Mouse (Mus musculus) neutrophil, adult 65 days (primary cell): ENCODE results near the gene Krtap1-3. TPM values are rescaled to one million over a fixed set of nuclear protein-coding genes. Genes with fewer than 3 reads are reported as not detected.

Source experiments
- total RNA-seq: library from RNA; stranded (reverse); gene quantifications from 2 replicates; pipeline ENCODE4 v1.2.4, GENCODE M21; 2023

The Krtap1-3 gene
- total RNA-seq: not detected in 2 replicates

DNA sequence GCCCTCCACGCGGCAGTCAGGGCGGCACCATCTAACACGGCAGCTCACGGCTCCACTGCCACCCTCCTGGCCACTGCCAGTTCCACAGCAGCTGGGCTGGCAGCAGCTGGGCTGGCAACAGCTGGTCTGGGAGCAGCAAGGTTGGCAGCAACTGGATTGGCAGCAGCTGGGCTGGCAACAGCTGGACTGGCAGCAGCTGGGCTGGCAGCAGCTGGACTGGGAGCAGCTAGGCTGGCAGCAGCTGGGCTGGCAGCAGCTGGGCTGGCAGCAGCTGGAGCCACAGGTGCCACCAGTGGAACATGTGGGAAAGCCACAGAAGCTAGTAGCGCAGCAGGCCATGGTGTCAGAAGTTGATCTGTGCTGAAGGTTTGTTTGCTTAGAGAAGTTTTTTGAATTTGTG, at the start of gene Krtap1-3:
TSS of gene Krtap1-3 (minus strand) at position 359 of the 400 bp plus-strand sequence.

DNA sequence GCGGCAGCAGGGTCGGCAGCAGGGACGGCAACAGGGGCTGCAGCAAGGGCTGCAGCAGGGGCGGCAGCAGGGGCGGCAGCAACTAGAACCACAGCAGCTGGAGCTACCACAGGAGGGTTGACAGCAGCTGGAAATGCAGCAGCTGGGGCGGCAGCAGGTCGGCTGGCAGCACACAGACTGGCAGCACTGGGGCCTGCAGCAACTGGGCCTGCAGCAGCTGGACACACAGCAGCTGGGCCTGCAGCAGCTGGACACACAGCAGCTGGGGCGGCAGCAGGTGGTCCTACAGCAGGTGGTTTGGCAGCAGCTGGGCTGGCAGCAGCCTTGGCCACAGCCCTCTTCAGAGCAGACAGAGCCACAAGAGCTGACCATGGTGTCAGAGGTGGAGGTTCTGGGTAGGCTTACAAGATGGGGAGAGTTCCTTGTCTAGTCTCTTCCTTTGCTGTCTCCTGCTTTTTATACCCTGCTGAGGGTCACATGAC, 43.6 kb upstream of the Krtap1-3 start, which contains the start of gene Krtap4-2:
TSS of gene Krtap4-2 (minus strand) at position 432 of the 482 bp plus-strand sequence.

DNA sequence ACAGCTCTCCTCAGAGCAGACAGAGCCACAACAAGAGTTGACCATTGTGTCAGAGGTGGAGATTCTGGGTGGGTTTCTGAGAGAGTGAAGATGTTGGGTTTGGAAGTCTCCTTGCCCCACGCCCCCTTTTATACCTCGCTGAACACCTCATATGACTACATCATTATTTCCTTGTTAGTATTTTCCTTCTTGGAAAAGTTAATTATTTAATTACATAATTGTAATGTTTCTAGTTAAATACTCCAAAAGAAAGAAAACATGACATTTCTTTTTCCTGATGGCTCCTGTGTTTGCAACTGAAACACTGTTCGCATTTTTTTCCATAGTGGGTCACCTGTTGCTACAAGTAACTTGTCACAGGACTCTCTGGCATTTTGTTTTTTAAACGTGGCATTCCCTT, 37.0 kb upstream of the Krtap1-3 start, which contains the start of gene Krtap4-1:
TSS of gene Krtap4-1 (minus strand) at position 101 of the 400 bp plus-strand sequence.

DNA sequence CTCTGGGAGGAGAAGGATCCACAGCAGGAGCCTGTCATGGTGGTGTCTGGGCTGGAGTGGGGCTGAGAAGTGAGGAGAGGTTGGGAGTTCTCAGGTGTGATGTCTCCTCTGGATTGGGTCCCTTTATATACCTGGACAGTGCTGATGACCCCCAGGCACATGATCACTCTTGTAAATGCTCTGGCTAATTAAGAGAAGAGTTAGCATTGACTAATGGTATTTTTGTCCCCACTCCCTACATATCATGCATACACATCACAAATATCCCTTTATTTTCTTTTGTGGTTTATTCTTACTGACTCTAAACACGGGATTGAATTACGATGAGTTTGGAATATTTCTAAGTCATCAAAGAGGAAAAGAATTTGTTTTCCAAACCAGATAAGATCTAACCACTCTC, 29.2 kb upstream of the Krtap1-3 start, which contains the start of gene Gm11562:
TSS of gene Gm11562 (minus strand) at position 101 of the 400 bp plus-strand sequence.

DNA sequence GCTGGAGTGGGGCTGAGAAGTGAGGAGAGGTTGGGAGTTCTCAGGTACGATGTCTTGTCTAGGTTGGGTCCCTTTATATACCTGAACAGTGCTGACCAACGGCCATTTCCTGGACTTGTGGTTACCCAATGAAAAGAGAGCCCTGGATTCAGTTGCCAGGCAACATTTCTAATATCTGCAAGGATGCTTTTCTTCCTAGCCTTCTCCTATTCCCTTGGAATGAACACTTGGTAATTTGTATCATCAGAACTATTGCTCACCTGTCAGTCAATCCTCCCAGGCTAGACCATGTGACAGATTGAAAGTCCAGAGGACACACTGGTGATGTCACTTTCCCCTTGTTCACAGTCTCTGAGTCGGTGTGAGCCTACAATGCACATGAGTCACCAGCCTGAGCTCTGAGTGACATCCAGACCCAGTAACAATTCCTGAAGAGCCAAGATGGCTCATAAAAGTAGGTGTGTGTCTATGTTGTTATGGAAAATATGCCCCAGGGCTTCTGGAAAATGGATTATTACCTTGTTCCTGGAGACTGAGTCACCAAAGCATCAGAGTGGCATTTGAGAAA, 23.7 kb upstream of the Krtap1-3 start, which contains the start of gene Krtap2-4:
TSS of gene Krtap2-4 (minus strand) at position 51 of the 568 bp plus-strand sequence.

DNA sequence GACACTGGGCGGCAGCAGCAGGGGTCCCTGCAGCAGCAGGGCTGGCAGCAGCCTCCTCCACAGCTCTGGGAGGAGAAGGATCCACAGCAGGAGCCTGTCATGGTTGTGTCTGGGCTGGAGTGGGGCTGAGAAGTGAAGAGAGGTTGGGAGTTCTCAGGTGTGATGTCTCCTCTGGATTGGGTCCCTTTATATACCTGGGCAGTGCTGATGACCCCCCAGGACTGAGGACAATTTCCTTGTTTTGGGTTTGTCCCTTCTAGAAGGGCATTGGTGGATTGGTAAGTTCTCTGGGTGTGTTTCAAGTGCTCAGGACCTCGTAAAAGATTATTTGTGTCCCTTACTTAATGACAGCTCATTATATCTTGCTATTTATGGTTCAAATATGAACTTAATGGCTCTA, 18.9 kb upstream of the Krtap1-3 start, which contains the start of gene Gm11937:
TSS of gene Gm11937 (minus strand) at position 101 of the 400 bp plus-strand sequence.

DNA sequence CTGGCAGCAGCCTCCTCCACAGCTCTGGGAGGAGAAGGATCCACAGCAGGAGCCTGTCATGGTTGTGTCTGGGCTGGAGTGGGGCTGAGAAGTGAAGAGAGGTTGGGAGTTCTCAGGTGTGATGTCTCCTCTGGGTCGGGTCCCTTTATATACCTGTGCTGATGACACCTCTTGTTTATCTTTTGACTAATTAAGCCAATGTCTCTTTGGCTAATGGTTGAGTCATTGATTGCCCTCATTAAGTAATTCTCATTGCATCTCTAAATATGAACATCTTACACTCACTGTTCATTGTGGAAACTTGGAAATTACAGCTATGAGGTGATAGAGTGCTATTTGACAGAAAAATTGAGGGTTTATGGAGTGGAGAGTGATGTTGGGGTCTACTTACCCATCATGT, 12.1 kb upstream of the Krtap1-3 start, which contains the start of gene Gm11938:
TSS of gene Gm11938 (minus strand) at position 101 of the 400 bp plus-strand sequence.

DNA sequence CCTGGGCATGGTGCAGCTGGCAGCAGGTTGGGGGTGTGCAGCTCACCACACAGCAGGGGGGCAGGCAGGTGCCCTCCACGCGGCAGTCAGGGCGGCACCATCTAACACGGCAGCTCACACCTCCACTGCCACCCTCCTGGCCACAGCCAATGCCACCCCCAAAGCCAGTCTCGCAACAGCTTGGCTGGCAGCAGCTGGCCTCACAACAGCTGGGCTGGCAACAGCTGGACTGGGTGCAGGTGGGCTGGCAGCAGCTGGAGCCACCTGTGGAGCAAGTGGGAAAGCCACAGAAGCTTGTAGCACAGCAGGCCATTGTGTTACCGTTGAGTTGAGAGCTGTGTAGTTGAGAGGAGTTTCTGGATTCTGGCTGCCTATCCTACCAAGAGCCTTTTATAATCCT, 6.6 kb upstream of the Krtap1-3 start, which contains the start of gene Krtap9-3:
TSS of gene Krtap9-3 (minus strand) at position 364 of the 400 bp plus-strand sequence.

DNA sequence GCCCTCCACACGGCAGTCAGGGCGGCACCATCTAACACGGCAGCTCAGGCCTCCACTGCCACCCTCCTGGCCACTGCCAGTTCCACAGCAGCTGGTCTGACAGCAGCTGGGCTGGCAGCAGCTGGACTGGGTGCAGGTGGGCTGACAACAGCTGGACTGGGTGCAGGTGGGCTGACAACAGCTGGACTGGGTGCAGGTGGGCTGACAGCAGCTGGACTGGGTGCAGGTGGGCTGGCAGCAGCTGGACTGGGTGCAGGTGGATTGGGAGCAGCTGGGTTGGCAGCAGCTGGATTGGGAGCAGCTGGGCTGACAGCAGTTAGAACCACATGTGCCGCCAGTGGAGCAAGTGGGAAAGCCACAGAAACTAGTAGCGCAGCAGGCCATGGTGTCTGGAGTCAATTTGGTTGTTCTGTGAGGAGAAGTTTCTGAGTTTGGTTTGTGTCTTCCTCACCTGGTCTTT, 7.9 kb downstream of the Krtap1-3 start, which contains the start of gene Krtap1-4:
TSS of gene Krtap1-4 (minus strand) at position 410 of the 460 bp plus-strand sequence.

DNA sequence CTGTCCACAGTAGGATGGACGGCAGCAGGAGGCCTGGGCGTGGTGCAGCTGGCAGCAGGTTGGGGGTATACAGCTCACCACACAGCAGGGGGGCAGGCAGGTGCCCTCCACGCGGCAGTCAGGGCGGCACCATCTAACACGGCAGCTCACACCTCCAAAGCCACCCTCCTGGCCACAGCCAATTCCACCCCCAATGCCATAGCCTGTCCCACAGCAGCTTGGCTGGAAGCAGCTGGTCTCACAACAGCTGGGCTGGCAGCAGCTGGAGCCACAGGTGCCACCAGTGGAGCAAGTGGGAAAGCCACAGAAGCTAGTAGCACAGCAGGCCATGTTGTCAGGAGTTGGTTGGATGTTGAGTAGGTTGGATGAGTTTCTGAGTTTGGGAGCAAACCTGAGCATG, 10.5 kb downstream of the Krtap1-3 start, which contains the start of gene Krtap1-5:
TSS of gene Krtap1-5 (minus strand) at position 381 of the 400 bp plus-strand sequence.

DNA sequence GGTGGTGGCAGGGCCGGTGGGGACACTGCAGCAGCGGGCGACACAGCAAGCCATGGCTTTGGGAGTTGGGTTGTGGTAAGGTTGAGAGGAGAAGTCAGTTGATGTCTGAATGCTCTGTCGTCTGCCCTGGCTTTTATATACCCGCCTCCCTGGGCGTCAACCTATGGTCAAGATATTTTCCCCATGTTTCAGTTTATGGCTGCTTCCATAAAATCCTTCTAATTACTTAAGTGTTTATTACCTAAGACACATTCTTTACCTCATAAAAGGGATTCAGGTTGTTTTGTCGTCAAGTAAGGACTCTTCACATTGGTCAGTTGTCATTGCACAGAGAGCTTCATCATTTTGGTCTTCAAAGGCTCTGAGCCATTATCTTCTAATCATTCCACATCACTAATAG, 24.6 kb downstream of the Krtap1-3 start, which contains the start of gene Krtap3-1:
TSS of gene Krtap3-1 (minus strand) at position 101 of the 400 bp plus-strand sequence.

DNA sequence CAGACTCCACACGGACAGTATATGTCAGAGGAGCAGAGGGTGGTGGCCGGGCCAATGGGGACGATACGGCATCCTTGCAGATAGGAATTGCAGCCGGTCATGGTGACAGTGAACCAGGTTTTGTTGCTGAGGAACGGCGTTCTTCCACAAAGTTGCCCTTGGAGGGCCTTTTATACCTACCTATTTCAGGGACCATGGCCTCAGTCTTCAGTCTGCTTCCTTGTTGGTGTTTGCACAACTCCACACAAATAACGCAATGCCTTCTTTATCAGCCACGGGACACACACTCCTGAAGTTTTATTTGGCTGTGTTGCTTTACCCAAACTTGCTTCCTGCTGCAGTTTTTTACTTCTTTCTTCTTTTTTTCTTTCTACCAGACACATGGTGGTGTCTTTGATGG, 31.8 kb downstream of the Krtap1-3 start, which contains the start of gene Gm11939:
TSS of gene Gm11939 (minus strand) at position 101 of the 400 bp plus-strand sequence.

DNA sequence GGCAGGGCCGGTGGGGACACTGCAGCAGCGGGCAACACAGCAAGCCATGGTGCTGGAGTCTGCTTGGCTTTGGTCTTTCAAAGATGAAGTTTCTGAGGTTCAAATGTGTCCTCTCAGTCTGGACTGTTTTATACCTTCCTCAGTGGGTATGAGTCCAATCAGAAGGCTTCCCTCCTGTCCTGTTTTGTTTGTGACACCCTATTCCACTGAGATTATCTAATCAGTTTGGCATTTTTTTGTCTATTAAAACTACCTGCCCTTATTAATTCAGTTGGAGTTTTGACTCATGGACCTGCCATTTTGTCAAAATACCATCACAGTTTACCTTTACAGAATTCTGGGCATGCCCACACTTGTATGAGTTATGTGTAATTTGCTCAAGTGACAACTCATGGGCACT, 34.4 kb downstream of the Krtap1-3 start, which contains the start of gene Krtap3-2:
TSS of gene Krtap3-2 (minus strand) at position 101 of the 400 bp plus-strand sequence.

DNA sequence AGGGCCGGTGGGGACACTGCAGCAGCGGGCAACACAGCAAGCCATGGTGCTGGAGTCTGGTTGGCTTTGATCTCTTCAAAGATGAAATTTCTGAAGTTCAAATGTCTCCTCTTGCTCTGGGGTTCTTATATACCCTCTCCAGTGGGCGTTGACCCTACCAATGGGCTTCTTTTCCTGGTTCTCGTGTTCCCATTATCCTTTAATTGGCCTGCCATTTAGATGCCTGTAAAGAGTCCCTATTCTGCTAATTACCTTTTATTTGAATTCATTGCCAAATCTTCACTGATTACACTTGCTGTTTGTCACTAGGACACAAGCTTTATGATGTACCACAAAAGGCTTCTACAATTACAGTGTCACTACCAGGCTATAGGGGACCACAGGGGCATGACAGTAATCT, 40.4 kb downstream of the Krtap1-3 start, which contains the start of gene Krtap3-3:
TSS of gene Krtap3-3 (minus strand) at position 101 of the 400 bp plus-strand sequence.

Other genes with a start within 250 kb of the Krtap1-3 start
- gene Krt27, start 240.2 kb downstream of the Krtap1-3 start, total RNA-seq: not detected in 2 replicates
- gene Krt28, start 216.4 kb downstream of the Krtap1-3 start, total RNA-seq: not detected in 2 replicates
- gene Krt10, start 202.0 kb downstream of the Krtap1-3 start, total RNA-seq: not detected in 2 replicates
- not detected in 2 replicates for gene Krt12, start 169.1 kb downstream of the Krtap1-3 start, total RNA-seq
- not detected in 2 replicates for gene Krt20, start 153.2 kb downstream of the Krtap1-3 start, total RNA-seq
- gene Krt23, start 98.2 kb downstream of the Krtap1-3 start, total RNA-seq: not detected in 2 replicates
- gene Krt39, start 70.0 kb downstream of the Krtap1-3 start, total RNA-seq: not detected in 2 replicates
- gene Krt40, start 48.2 kb downstream of the Krtap1-3 start, total RNA-seq: not detected in 2 replicates
- gene Krtap3-3, start 40.5 kb downstream of the Krtap1-3 start, total RNA-seq: not detected in 2 replicates
- gene Krtap3-2, start 34.5 kb downstream of the Krtap1-3 start, total RNA-seq: not detected in 2 replicates
- gene Gm11939, start 31.9 kb downstream of the Krtap1-3 start, total RNA-seq: not detected in 2 replicates
- gene Krtap3-1, start 24.7 kb downstream of the Krtap1-3 start, total RNA-seq: not detected in 2 replicates
- gene Krtap1-5, start 10.3 kb downstream of the Krtap1-3 start, total RNA-seq: not detected in 2 replicates
- gene Krtap1-4, start 7.7 kb downstream of the Krtap1-3 start, total RNA-seq: not detected in 2 replicates
- gene Krtap9-3, start 6.8 kb upstream of the Krtap1-3 start, total RNA-seq: not detected in 2 replicates
- gene Gm11938, start 12.0 kb upstream of the Krtap1-3 start, total RNA-seq: not detected in 2 replicates
- not detected in 2 replicates for gene Gm11937, start 18.9 kb upstream of the Krtap1-3 start, total RNA-seq
- not detected in 2 replicates for gene Krtap2-4, start 23.5 kb upstream of the Krtap1-3 start, total RNA-seq
- gene Gm11562, start 29.1 kb upstream of the Krtap1-3 start, total RNA-seq: not detected in 2 replicates
- gene Krtap4-1, start 36.9 kb upstream of the Krtap1-3 start, total RNA-seq: not detected in 2 replicates
- not detected in 2 replicates for gene Krtap4-2, start 43.7 kb upstream of the Krtap1-3 start, total RNA-seq
- gene Krtap4-7, start 52.8 kb upstream of the Krtap1-3 start, total RNA-seq: not detected in 2 replicates
- not detected in 2 replicates for gene Gm11555, start 58.9 kb upstream of the Krtap1-3 start, total RNA-seq
- gene Gm11563, start 67.6 kb upstream of the Krtap1-3 start, total RNA-seq: not detected in 2 replicates
- not detected in 2 replicates for gene Krtap4-6, start 74.6 kb upstream of the Krtap1-3 start, total RNA-seq
- gene Gm14190, start 99.4 kb upstream of the Krtap1-3 start, total RNA-seq: not detected in 2 replicates
- gene Gm14180, start 143.0 kb upstream of the Krtap1-3 start, total RNA-seq: not detected in 2 replicates
- not detected in 2 replicates for gene Gm11595, start 181.6 kb upstream of the Krtap1-3 start, total RNA-seq
- gene Krtap4-8, start 189.4 kb upstream of the Krtap1-3 start, total RNA-seq: not detected in 2 replicates
- gene Krtap4-9, start 193.9 kb upstream of the Krtap1-3 start, total RNA-seq: not detected in 2 replicates
- not detected in 2 replicates for gene Gm11596, start 202.1 kb upstream of the Krtap1-3 start, total RNA-seq
- not detected in 2 replicates for gene Gm11569, start 207.6 kb upstream of the Krtap1-3 start, total RNA-seq
- gene Gm11554, start 213.1 kb upstream of the Krtap1-3 start, total RNA-seq: not detected in 2 replicates
- gene Krtap4-13, start 218.6 kb upstream of the Krtap1-3 start, total RNA-seq: not detected in 2 replicates
- gene Gm11564, start 224.3 kb upstream of the Krtap1-3 start, total RNA-seq: not detected in 2 replicates
- not detected in 2 replicates for gene 2300003K06Rik, start 246.7 kb upstream of the Krtap1-3 start, total RNA-seq